Comparison of ENCODE assay signal across 11 mouse cellular contexts in genomic region chr6:100720882-100721721, GRCm38 (mm10). TPM values are rescaled to one million over a fixed set of nuclear protein-coding genes. Genes with fewer than 3 reads are reported as not detected.
DNase-seq lines count a peak whose midpoint lies in the region; ATAC-seq and TF ChIP-seq lines count a peak whose summit lies in the region.
"Had no signal": no experiment of that assay in that cellular context is flagged by ENCODE, and none has a peak within 500 bp of the region (broad histone marks: within the 10 kb centered on the region; RNA-seq: fewer than 3 reads in every experiment).

No protein-coding gene starts in this region.

- H3K4me1 ChIP-seq in MEL (ENCODE audit: control insufficient read depth in 1 of 2, insufficient read depth in 2 of 2, low read length in 2 of 2), result peaks cover 0 to 21% of the 10 kb centered on the region in 2 experiments; a peak in 3 of 4 replicates
- H3K4me1 ChIP-seq in forebrain, postnatal 0 days (ENCODE audit: insufficient read depth), result no peaks in the 10 kb centered on the region
- H3K4me1 ChIP-seq in lung, adult 2 months (ENCODE audit: control insufficient read depth, insufficient read depth, low read length), result no peaks in the 10 kb centered on the region

- no peak overlapping the region for H3K27ac ChIP-seq in MEL (ENCODE audit: control insufficient read depth, low read depth, low read length)
- no peak overlapping the region for H3K27ac ChIP-seq in forebrain, postnatal 0 days (ENCODE audit: low read depth, low read length)

- no peak overlapping the region for H3K4me3 ChIP-seq in MEL (ENCODE audit: control insufficient read depth in 1 of 2, insufficient read depth in 1 of 2, low read depth in 2 of 2, low read length in 2 of 2)
- H3K4me3 ChIP-seq in forebrain, postnatal 0 days (ENCODE audit: low read depth, low read length), result no peak overlapping the region
- no peak overlapping the region for H3K4me3 ChIP-seq in lung, adult 2 months (replicated peaks; ENCODE audit: extremely low read depth, low read depth, low read length)

- peaks cover 3 to 4% of the 10 kb centered on the region in 2 experiments for H3K27me3 ChIP-seq in MEL (ENCODE audit: control insufficient read depth in 1 of 2, insufficient read depth in 2 of 2, low read length in 2 of 2)
- no peaks in the 10 kb centered on the region for H3K27me3 ChIP-seq in forebrain, postnatal 0 days (ENCODE audit: insufficient read depth, low read length)

- H3K36me3 ChIP-seq in MEL (ENCODE audit: control insufficient read depth in 1 of 2, insufficient read depth in 2 of 2, low read length in 2 of 2), result peaks cover 0 to 7% of the 10 kb centered on the region in 2 experiments; a peak in 2 of 4 replicates
- H3K36me3 ChIP-seq in forebrain, postnatal 0 days (ENCODE audit: insufficient read depth), result no peaks in the 10 kb centered on the region

- 29% methylated on average over 17 of the region's 17 CpGs for WGBS in forebrain, postnatal 0 days
- 48% methylated on average over 17 of the region's 17 CpGs for WGBS in lung, adult 2 months

- H3K9ac ChIP-seq in MEL (ENCODE audit: control insufficient read depth, low read depth, low read length, poor library complexity, severe bottlenecking), result no peak overlapping the region
- no peak overlapping the region for H3K9ac ChIP-seq in forebrain, postnatal 0 days

- no peak for TF ChIP-seq POLR2A in MEL (IDR thresholded peaks at IDR 0.05; ENCODE audit: control insufficient read depth in 1 of 2, insufficient read depth in 1 of 2, low read depth in 1 of 2, low read length in 2 of 2, poor library complexity in 1 of 2)
- TF ChIP-seq POLR2A in lung, adult 2 months (IDR thresholded peaks at IDR 0.05; ENCODE audit: borderline replicate concordance, extremely low read depth, low read depth, low read length), result no peak

- no peaks in the 10 kb centered on the region for H3K9me3 ChIP-seq in MEL (replicated peaks; ENCODE audit: insufficient read depth, low read length)
- no peaks in the 10 kb centered on the region for H3K9me3 ChIP-seq in forebrain, postnatal 0 days (ENCODE audit: low read length)

- TF ChIP-seq RAD21 in MEL (IDR thresholded peaks at IDR 0.05; ENCODE audit: low read depth, low read length), result no peak

- no peak overlapping the region for H3K4me2 ChIP-seq in forebrain, postnatal 0 days (ENCODE audit: low read depth)

- TF ChIP-seq CTCF in MEL (IDR thresholded peaks at IDR 0.05 in 2 of 3, conservative IDR thresholded peaks at IDR 0.05 in 1 of 3; ENCODE audit: control insufficient read depth in 1 of 3, insufficient read depth in 1 of 3, low read depth in 2 of 3, low read length in 3 of 3, poor library complexity in 1 of 3, severe bottlenecking in 1 of 3), result no peak
- TF ChIP-seq CTCF in forebrain, postnatal 0 days (IDR thresholded peaks at IDR 0.05; ENCODE audit: low read depth), result no peak
- TF ChIP-seq CTCF in lung, adult 2 months (IDR thresholded peaks at IDR 0.05; ENCODE audit: insufficient read depth, low read length), result no peak

- peak; percentile 47 for ATAC-seq in forebrain, postnatal 0 days
- ATAC-seq: intestine, postnatal 0 days; lung, postnatal 0 days had no signal

- peak in 1 of 2 experiments; percentile 20; a peak in 1 of 4 replicates for TF ChIP-seq EP300 in MEL (IDR thresholded peaks at IDR 0.05; ENCODE audit: low read depth in 1 of 2, low read length in 2 of 2)

- H3K79me2 ChIP-seq in MEL (ENCODE audit: control insufficient read depth, insufficient read depth, low read length, poor library complexity), result no peaks in the 10 kb centered on the region

- DNase-seq in frontal cortex, postnatal 36 days (ENCODE audit: low spot score in 2 of 2), result peak; percentile 30 to 61
- no peak for DNase-seq in frontal cortex, postnatal 10 days (ENCODE audit: low spot score in 2 of 2)
- peak; percentile 54 to 58 for DNase-seq in kidney, postnatal 4 days
- DNase-seq in kidney, adult 18-20 months, result no peak
- peak; percentile 63 for DNase-seq in MEL (ENCODE audit: low read depth, low spot score)
- no peak for DNase-seq in forebrain, postnatal 0 days
- no peak for DNase-seq in layer of hippocampus, adult 18-20 months (ENCODE audit: low spot score in 2 of 2)
- no peak for DNase-seq in lung, adult 2 months
- DNase-seq: thymus, adult 2 months had no signal

TF ChIP-seq in MEL, 35 proteins besides CTCF, POLR2A, EP300 and RAD21:
- TF ChIP-seq KAT2A (conservative IDR thresholded peaks at IDR 0.05; ENCODE audit: low read depth, low read length) (no peak), CHD2 (IDR thresholded peaks at IDR 0.05; ENCODE audit: low read length) (no peak), GATA1 (IDR thresholded peaks at IDR 0.05; ENCODE audit: low read depth, low read length) (peak; percentile 71), ZMIZ1 (IDR thresholded peaks at IDR 0.05; ENCODE audit: low read depth, low read length) (no peak), RCOR1 (IDR thresholded peaks at IDR 0.05; ENCODE audit: low read depth, low read length) (0 out of 2 replicates have a peak, but pooled peaks have one; percentile 41), POLR2AphosphoS5 (IDR thresholded peaks at IDR 0.05; ENCODE audit: borderline replicate concordance, low read depth, low read length) (no peak), SIN3A (IDR thresholded peaks at IDR 0.05; ENCODE audit: low read length) (no peak), TCF12 (IDR thresholded peaks at IDR 0.05; ENCODE audit: low read depth, low read length) (peak; percentile 57; the same call in 1 of the 2 replicates), CHD1 (IDR thresholded peaks at IDR 0.05; ENCODE audit: low read depth, low read length) (no peak), USF1 (IDR thresholded peaks at IDR 0.05; ENCODE audit: low read depth, low read length) (no peak), UBTF (IDR thresholded peaks at IDR 0.05; ENCODE audit: borderline replicate concordance, insufficient read depth, low read depth, low read length) (no peak), MYC (IDR thresholded peaks at IDR 0.05; ENCODE audit: low read depth, low read length) (no peak), MXI1 (IDR thresholded peaks at IDR 0.05; ENCODE audit: low read depth, low read length) (no peak), NRF1 (IDR thresholded peaks at IDR 0.05; ENCODE audit: insufficient read depth, low read depth, low read length, poor library complexity, severe bottlenecking) (no peak), MYB (IDR thresholded peaks at IDR 0.05; ENCODE audit: low read depth, low read length) (no peak), POLR2AphosphoS2 (IDR thresholded peaks at IDR 0.05; ENCODE audit: low read length) (no peak), ETS1 (IDR thresholded peaks at IDR 0.05; ENCODE audit: low read depth, low read length) (no peak), HCFC1 (IDR thresholded peaks at IDR 0.05; ENCODE audit: low read depth, low read length) (no peak), ELF1 (IDR thresholded peaks at IDR 0.05; ENCODE audit: low read depth, low read length) (no peak), SMC3 (IDR thresholded peaks at IDR 0.05; ENCODE audit: low read depth, low read length) (no peak)

RNA-seq across cellular contexts. Expression of gene Gxylt2, which starts 16.6 kb away (rescaled TPM):
- total RNA-seq in MEL (2012; rRNA removed), result not detected in 2 replicates
- not detected for polyA plus RNA-seq in MEL (2012; ENCODE audit: insufficient read depth in 1 of 2, insufficient read length in 2 of 2, low read depth in 1 of 2, low replicate concordance in 2 of 2, missing spikeins in 1 of 2)
- total RNA-seq in forebrain, postnatal 0 days (2014; rRNA removed), result 1.3 and 2.9 TPM in 2 replicates
- 1.1 and 1.8 TPM in 2 replicates for polyA plus RNA-seq in forebrain, postnatal 0 days (2015; fragmentation: Nextera tagmentation; extraction: Ambion mirVana)
- 1 to 10 TPM; 1.6 to 1.9 TPM for total RNA-seq in layer of hippocampus, adult 18-20 months (2021)
- 1.7 and 2.2 TPM in 2 replicates for polyA plus RNA-seq in lung, adult 2 months (2012; rRNA removed)

RNA-seq across cellular contexts. Expression of gene Shq1, which starts 50.1 kb away (rescaled TPM):
- total RNA-seq in MEL (2012; rRNA removed), result 21.1 and 23.5 TPM in 2 replicates
- 10 to 100 TPM in 1 of 2 experiments, not detected in 1; 20.2 TPM for polyA plus RNA-seq in MEL (2012; ENCODE audit: insufficient read depth in 1 of 2, insufficient read length in 2 of 2, low read depth in 1 of 2, low replicate concordance in 2 of 2, missing spikeins in 1 of 2)
- total RNA-seq in forebrain, postnatal 0 days (2014; rRNA removed), result 4.6 and 6.2 TPM in 2 replicates
- 5.2 and 5.9 TPM in 2 replicates for polyA plus RNA-seq in forebrain, postnatal 0 days (2015; fragmentation: Nextera tagmentation; extraction: Ambion mirVana)
- total RNA-seq in layer of hippocampus, adult 18-20 months (2021), result 1 to 10 TPM; 6.4 to 6.5 TPM
- polyA plus RNA-seq in lung, adult 2 months (2012; rRNA removed), result 3.0 and 3.2 TPM in 2 replicates

Comparison
In these comparisons a context has a peak if more than half of its experiments do, and no peak if none do; other contexts are left out.
1. DNase-seq: peak in frontal cortex, postnatal 36 days (2 of 2), kidney, postnatal 4 days (2 of 2) and MEL (single experiment); none in frontal cortex, postnatal 10 days (0 of 2), kidney, adult 18-20 months (single experiment), forebrain, postnatal 0 days (single experiment), layer of hippocampus, adult 18-20 months (0 of 2) and lung, adult 2 months (single experiment).